ENCODE assay signal across 9 mouse cellular contexts in genomic region chr7:100461621-100462151, GRCm38 (mm10). TPM values are rescaled to one million over a fixed set of nuclear protein-coding genes. Genes with fewer than 3 reads are reported as not detected.
A peak's percentile ranks its signal among the peaks of the same experiment; 100 is the strongest.
DNase-seq lines count a peak whose midpoint lies in the region; ATAC-seq and TF ChIP-seq lines count a peak whose summit lies in the region.
"Had no signal": no experiment of that assay in that cellular context is flagged by ENCODE, and none has a peak within 500 bp of the region (broad histone marks: within the 10 kb centered on the region; RNA-seq: fewer than 3 reads in every experiment).

No protein-coding gene starts in this region.

- H3K79me2 ChIP-seq in liver, adult 2 months (ENCODE audit: control insufficient read depth, insufficient read depth, low read length) = no peaks in the 10 kb centered on the region

- ATAC-seq in heart, embryonic 13.5 days (ENCODE audit: extremely low read depth, insufficient number of reproducible peaks, low FRiP score, low TSS enrichment) = no peak

- no peak for TF ChIP-seq POLR2A in liver, adult 2 months (IDR thresholded peaks at IDR 0.05; ENCODE audit: extremely low read depth, insufficient read depth, low read length)
- no peak for TF ChIP-seq POLR2A in bone marrow, adult 2 months (IDR thresholded peaks at IDR 0.05; ENCODE audit: borderline replicate concordance, control insufficient read depth, low read depth, low read length)

- H3K27me3 ChIP-seq in liver, adult 2 months (ENCODE audit: control insufficient read depth, insufficient read depth, low read length) = no peaks in the 10 kb centered on the region
- H3K27me3 ChIP-seq in heart, embryonic 13.5 days (replicated peaks) = no peaks in the 10 kb centered on the region
- H3K27me3 ChIP-seq: hindbrain, embryonic 15.5 days had no signal

- no peak overlapping the region for H3K4me3 ChIP-seq in liver, adult 2 months (ENCODE audit: insufficient read depth, low read depth, low read length)
- no peak overlapping the region for H3K4me3 ChIP-seq in bone marrow, adult 2 months (replicated peaks; ENCODE audit: control insufficient read depth, low read depth, low read length)
- no peak overlapping the region for H3K4me3 ChIP-seq in heart, embryonic 13.5 days
- H3K4me3 ChIP-seq: hindbrain, embryonic 15.5 days had no signal

- peak overlapping the region; percentile 32 for H3K27ac ChIP-seq in liver, adult 2 months (replicated peaks; ENCODE audit: insufficient read depth, low read depth, low read length)
- H3K27ac ChIP-seq in bone marrow, adult 2 months (ENCODE audit: control insufficient read depth, insufficient read depth, low read depth, low read length, poor library complexity) = peak overlapping the region; percentile 59
- peak overlapping the region; percentile 45; the same call in 1 of the 2 replicates for H3K27ac ChIP-seq in heart, embryonic 13.5 days (replicated peaks)
- H3K27ac ChIP-seq: hindbrain, embryonic 15.5 days had no signal

- peaks cover 26% of the 10 kb centered on the region for H3K4me1 ChIP-seq in liver, adult 2 months (ENCODE audit: control insufficient read depth, insufficient read depth, low read length)
- no peaks in the 10 kb centered on the region; the same call in 1 of the 2 replicates for H3K4me1 ChIP-seq in bone marrow, adult 2 months (ENCODE audit: control insufficient read depth, insufficient read depth, low read length)
- peaks cover 58% of the 10 kb centered on the region for H3K4me1 ChIP-seq in heart, embryonic 13.5 days

- no peak for TF ChIP-seq CTCF in liver, adult 2 months (IDR thresholded peaks at IDR 0.05; ENCODE audit: low read depth, low read length)
- TF ChIP-seq CTCF in bone marrow, adult 2 months (IDR thresholded peaks at IDR 0.05; ENCODE audit: control insufficient read depth, insufficient read depth, low read length) = no peak

- H3K36me3 ChIP-seq in liver, adult 2 months (ENCODE audit: control insufficient read depth, insufficient read depth, low read length) = no peaks in the 10 kb centered on the region; the same call in 1 of the 2 replicates
- H3K36me3 ChIP-seq in heart, embryonic 13.5 days = peaks cover 37% of the 10 kb centered on the region

- peak overlapping the region; percentile 17; the same call in 1 of the 2 replicates for H3K4me2 ChIP-seq in heart, embryonic 13.5 days
- H3K4me2 ChIP-seq: hindbrain, embryonic 15.5 days had no signal

- WGBS in liver, adult 2 months = 20% methylated on average over 6 of the region's 6 CpGs
- 14% methylated on average over 6 of the region's 6 CpGs for WGBS in bone marrow, adult 2 months
- WGBS in heart, embryonic 13.5 days = 70% methylated on average over 6 of the region's 6 CpGs

- no peak overlapping the region for H3K9ac ChIP-seq in liver, adult 2 months (ENCODE audit: low read depth, low read length)
- no peak overlapping the region for H3K9ac ChIP-seq in heart, embryonic 13.5 days
- H3K9ac ChIP-seq: hindbrain, embryonic 15.5 days had no signal

- peak; percentile 74 for DNase-seq in liver, adult 2 months (ENCODE audit: extremely low read depth, low read depth, low spot score)
- no peak for DNase-seq in liver
- DNase-seq in left cerebral cortex, adult 8-10 months (ENCODE audit: low spot score in 2 of 2) = peak; percentile 26 to 76
- DNase-seq in monocyte, adult 2 months (ENCODE audit: low read depth in 1 of 2, low spot score in 2 of 2) = peak; percentile 54 to 71
- no peak for DNase-seq in embryo, embryonic 11 days
- no peak for DNase-seq in cerebellum, adult 9-11 months

- no peaks in the 10 kb centered on the region for H3K9me3 ChIP-seq in heart, embryonic 13.5 days
- H3K9me3 ChIP-seq: hindbrain, embryonic 15.5 days had no signal

RNA-seq across cellular contexts. Expression of gene Ucp3, which starts 11.1 kb away (rescaled TPM):
- total RNA-seq in liver, adult 2 months (2014; rRNA removed) = not detected in 2 replicates
- polyA plus RNA-seq in liver, adult 2 months (2012; rRNA removed) = not detected in 2 replicates
- 0.77 TPM in 1 of 2 replicates, not detected in the other for polyA plus RNA-seq in bone marrow, adult 2 months (2011; ENCODE audit: insufficient read depth, insufficient read length, low replicate concordance, missing spikeins)
- polyA plus RNA-seq in heart, embryonic 13.5 days (2015; fragmentation: Nextera tagmentation; extraction: Ambion mirVana) = 0.07 and 0.24 TPM in 2 replicates
- total RNA-seq in left cerebral cortex, adult 8-10 months (2022) = 1 to 10 TPM; 2.8 to 5.7 (median 3.3) TPM
- polyA plus RNA-seq: hindbrain, embryonic 15.5 days had no signal

RNA-seq across cellular contexts. Expression of gene Ucp2, which starts 31.5 kb away (rescaled TPM):
- total RNA-seq in liver, adult 2 months (2014; rRNA removed) = 12.2 and 17.5 TPM in 2 replicates
- 27.9 and 45.2 TPM in 2 replicates for polyA plus RNA-seq in liver, adult 2 months (2012; rRNA removed)
- polyA plus RNA-seq in bone marrow, adult 2 months (2011; ENCODE audit: insufficient read depth, insufficient read length, low replicate concordance, missing spikeins) = 557 and 572 TPM in 2 replicates
- 189 and 197 TPM in 2 replicates for polyA plus RNA-seq in heart, embryonic 13.5 days (2015; fragmentation: Nextera tagmentation; extraction: Ambion mirVana)
- 100 to 1,000 TPM in 1 of 4 experiments, 10 to 100 TPM in 3; 63.3 to 124 (median 79.8) TPM for total RNA-seq in left cerebral cortex, adult 8-10 months (2022)

RNA-seq across cellular contexts. Expression of gene Dnajb13, which starts 53.1 kb away (rescaled TPM):
- 0.27 and 0.55 TPM in 2 replicates for total RNA-seq in liver, adult 2 months (2014; rRNA removed)
- 0.29 and 0.30 TPM in 2 replicates for polyA plus RNA-seq in liver, adult 2 months (2012; rRNA removed)
- polyA plus RNA-seq in bone marrow, adult 2 months (2011; ENCODE audit: insufficient read depth, insufficient read length, low replicate concordance, missing spikeins) = 3.4 and 4.5 TPM in 2 replicates
- 0.19 and 0.29 TPM in 2 replicates for polyA plus RNA-seq in heart, embryonic 13.5 days (2015; fragmentation: Nextera tagmentation; extraction: Ambion mirVana)
- 1 to 10 TPM in 1 of 4 experiments, under 1 TPM in 3; 0.48 to 1.1 (median 0.79) TPM for total RNA-seq in left cerebral cortex, adult 8-10 months (2022)

Comparison
In these comparisons a context has a peak if more than half of its experiments do, and no peak if none do; other contexts are left out.
1. DNase-seq: peak in liver, adult 2 months (single experiment), left cerebral cortex, adult 8-10 months (2 of 2) and monocyte, adult 2 months (2 of 2); none in liver (single experiment), embryo, embryonic 11 days (single experiment) and cerebellum, adult 9-11 months (single experiment).
2. Peak in every context shown above with its lines, with median percentiles within 50 percentile points of each other: H3K27ac ChIP-seq.